Mouse (Mus musculus) kidney, embryonic 15.5 days (tissue): ENCODE results near the gene Olfr1132. TPM values are rescaled to one million over a fixed set of nuclear protein-coding genes. Genes with fewer than 3 reads are reported as not detected.
"Not testable (repeated sequence)": the region's sequence is repeated elsewhere in the genome, so short reads cannot be mapped to it uniquely, and the experiment has no call there.

ENCODE experiments used
- ATAC-seq: fragments of 200-750 bp; cut with Nextera tagmentation; replicated peaks from 2 replicates; pipeline ENCODE4 v1.8.0; 2017; ENCODE audit warnings: moderate TSS enrichment; ENCODE audit not compliant: low FRiP score
- H3K27ac ChIP-seq: fragments of 300-500 bp; sonication (generic); 2 replicates; pipeline ENCODE4 v1.5.1; 2015; ENCODE audit warnings: mild to moderate bottlenecking, inconsistent platforms
- H3K27me3 ChIP-seq: fragments of 300-500 bp; sonication (generic); 2 replicates; pipeline ENCODE4 v1.6.1; 2015; ENCODE audit warnings: inconsistent platforms
- H3K36me3 ChIP-seq: fragments of 300-500 bp; sonication (generic); 2 replicates; pipeline ENCODE4 v1.6.1; 2015; ENCODE audit warnings: inconsistent platforms
- H3K4me1 ChIP-seq: fragments of 300-500 bp; sonication (generic); 2 replicates; pipeline ENCODE4 v1.6.1; 2015; ENCODE audit warnings: inconsistent platforms
- H3K4me2 ChIP-seq: fragments of 300-500 bp; sonication (generic); 2 replicates; pipeline ENCODE4 v1.6.1; 2015; ENCODE audit warnings: moderate library complexity, mild to moderate bottlenecking, inconsistent platforms
- H3K4me3 ChIP-seq: fragments of 300-500 bp; sonication (generic); replicated peaks from 2 replicates; pipeline ENCODE4 v1.5.1; 2015; ENCODE audit warnings: mild to moderate bottlenecking, inconsistent platforms
- H3K9ac ChIP-seq: fragments of 300-500 bp; sonication (generic); 2 replicates; pipeline ENCODE4 v1.6.1; 2015; ENCODE audit warnings: mild to moderate bottlenecking, inconsistent platforms
- H3K9me3 ChIP-seq: fragments of 300-500 bp; sonication (generic); replicated peaks from 2 replicates; pipeline ENCODE4 v1.6.1; 2016; ENCODE audit warnings: inconsistent platforms
- WGBS: fragments of 180-500 bp; shearing (Covaris S2); methylation state at CpG from one replicate; pipeline ENCODE4 v1.1.7; 2015; ENCODE audit warnings: mixed read lengths; 5-methylcytosine and 5-hydroxymethylcytosine counted together
- polyA plus RNA-seq: library from polyadenylated mRNA; unstranded; fragments of >200 nt; fragmentation: Nextera tagmentation; extraction: Ambion mirVana; gene quantifications from 2 replicates; pipeline ENCODE4 v1.2.1, GENCODE M21; 2015

The Olfr1132 gene
- polyA plus RNA-seq = not detected in 2 replicates

DNA sequence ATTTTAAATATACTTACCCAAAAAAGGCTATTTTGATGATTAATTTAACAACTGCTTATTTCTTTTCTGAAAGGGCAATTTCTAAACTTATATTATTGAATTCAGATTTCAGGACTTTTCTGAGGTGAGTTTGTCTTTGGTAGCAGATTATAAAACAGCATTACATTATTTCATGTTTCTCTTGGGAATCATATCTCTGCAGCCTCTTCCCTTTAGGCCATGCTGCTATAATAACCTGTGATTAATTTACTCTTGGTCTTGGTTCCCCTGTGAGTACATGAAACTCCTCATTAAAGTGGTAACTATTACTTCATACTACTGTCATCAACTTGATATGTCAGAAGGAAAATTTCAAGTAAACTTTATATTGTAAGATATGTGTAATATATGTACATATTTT is at the start of gene Olfr1132:
Gene Olfr1132, minus strand, starts transcription at position 101 of the 400 bp plus-strand sequence.
- H3K27me3 ChIP-seq = no peaks in the 10 kb centered on the region
- no peak within 1 kb of the TSS for H3K4me3 ChIP-seq
- no peaks in the 10 kb centered on the region for H3K36me3 ChIP-seq
- no peak within 1 kb of the TSS for H3K4me2 ChIP-seq
- H3K9me3 ChIP-seq = no peaks in the 10 kb centered on the region
- no peak for ATAC-seq
- no peak within 1 kb of the TSS for H3K27ac ChIP-seq
- no peaks in the 10 kb centered on the region for H3K4me1 ChIP-seq
- no peak within 1 kb of the TSS for H3K9ac ChIP-seq

DNA sequence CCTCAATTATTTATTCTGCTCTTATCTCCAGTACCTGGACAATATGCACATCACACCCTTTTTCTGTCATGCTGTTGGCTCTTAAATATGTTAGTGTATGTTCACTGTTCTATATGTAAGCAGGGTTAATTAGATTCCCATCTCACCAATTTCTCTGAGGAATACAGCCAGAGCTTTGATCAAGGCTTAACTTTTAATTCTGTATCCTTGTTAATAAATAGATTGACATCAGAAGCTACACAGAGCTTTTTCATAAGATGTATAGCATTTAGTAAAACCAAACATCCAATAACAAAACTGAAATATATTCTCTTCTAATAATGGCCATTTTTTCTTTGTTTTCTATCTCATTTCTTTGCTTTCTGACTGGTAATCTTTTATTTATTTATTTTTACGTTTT is 36.2 kb upstream of the Olfr1132 start, which contains the start of gene Olfr1135:
Gene Olfr1135, minus strand, starts transcription at position 101 of the 400 bp plus-strand sequence.
- Histone ChIP-seq H3K9me3 (no peaks in the 10 kb centered on the region), H3K27me3 (no peaks in the 10 kb centered on the region), H3K36me3 (no peaks in the 10 kb centered on the region), H3K4me1 (no peaks in the 10 kb centered on the region), H3K4me3 (no peak within 1 kb of the TSS), H3K9ac (no peak within 1 kb of the TSS), H3K4me2 (no peak within 1 kb of the TSS), H3K27ac (no peak within 1 kb of the TSS)
- ATAC-seq = no peak
- WGBS = 12% methylated on average over 1 of the region's 1 CpGs

DNA sequence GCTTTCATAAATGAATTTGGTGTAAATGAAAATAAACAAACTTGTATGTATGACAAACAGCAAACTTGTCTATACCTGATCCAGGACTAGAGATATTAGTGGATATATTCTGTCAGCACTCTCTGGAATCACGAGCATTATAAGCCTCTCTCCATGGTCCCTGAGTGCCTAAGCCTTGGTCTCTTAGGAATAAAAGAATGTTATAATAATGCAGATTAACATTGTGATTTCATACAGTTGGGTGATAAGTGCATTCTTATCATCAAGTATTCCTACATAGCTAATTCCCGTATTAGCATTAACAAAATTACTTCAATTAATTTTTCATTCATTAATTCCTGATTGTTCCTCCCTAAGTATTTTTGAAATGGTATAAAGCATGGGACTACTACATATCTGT is 21.0 kb upstream of the Olfr1132 start, which contains the start of gene Olfr1134:
Gene Olfr1134, minus strand, starts transcription at position 101 of the 400 bp plus-strand sequence.
- ATAC-seq = no peak
- Histone ChIP-seq H3K9me3 (no peaks in the 10 kb centered on the region), H3K4me3 (no peak within 1 kb of the TSS), H3K4me2 (no peak within 1 kb of the TSS), H3K9ac (no peak within 1 kb of the TSS), H3K27ac (no peak within 1 kb of the TSS), H3K36me3 (no peaks in the 10 kb centered on the region), H3K4me1 (no peaks in the 10 kb centered on the region), H3K27me3 (no peaks in the 10 kb centered on the region)
- 90% methylated on average over 2 of the region's 2 CpGs for WGBS

DNA sequence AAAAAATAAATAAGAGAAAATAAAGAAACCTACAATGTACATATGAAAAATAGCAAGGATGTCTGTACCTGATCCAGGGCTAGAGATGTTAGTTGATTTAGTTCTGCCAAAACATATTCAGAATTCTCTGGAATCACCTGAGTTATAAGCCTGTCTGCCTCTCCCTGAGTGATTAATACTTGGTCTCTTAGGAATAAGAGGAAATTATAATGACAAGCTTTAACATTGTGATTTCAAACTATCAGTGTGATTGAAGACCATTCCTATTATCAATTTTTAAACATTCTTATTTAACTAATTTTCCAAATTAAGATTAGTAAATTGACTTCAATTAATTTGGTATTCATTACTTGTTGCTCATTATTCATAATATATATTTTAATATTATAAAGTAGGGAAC is 9.9 kb upstream of the Olfr1132 start, which contains the start of gene Olfr1133:
Gene Olfr1133, minus strand, starts transcription at position 101 of the 400 bp plus-strand sequence.
- Histone ChIP-seq H3K9me3 (no peaks in the 10 kb centered on the region), H3K27me3 (no peaks in the 10 kb centered on the region), H3K4me2 (no peak within 1 kb of the TSS), H3K4me1 (no peaks in the 10 kb centered on the region), H3K9ac (no peak within 1 kb of the TSS), H3K4me3 (no peak within 1 kb of the TSS), H3K27ac (no peak within 1 kb of the TSS), H3K36me3 (no peaks in the 10 kb centered on the region)
- no peak for ATAC-seq

DNA sequence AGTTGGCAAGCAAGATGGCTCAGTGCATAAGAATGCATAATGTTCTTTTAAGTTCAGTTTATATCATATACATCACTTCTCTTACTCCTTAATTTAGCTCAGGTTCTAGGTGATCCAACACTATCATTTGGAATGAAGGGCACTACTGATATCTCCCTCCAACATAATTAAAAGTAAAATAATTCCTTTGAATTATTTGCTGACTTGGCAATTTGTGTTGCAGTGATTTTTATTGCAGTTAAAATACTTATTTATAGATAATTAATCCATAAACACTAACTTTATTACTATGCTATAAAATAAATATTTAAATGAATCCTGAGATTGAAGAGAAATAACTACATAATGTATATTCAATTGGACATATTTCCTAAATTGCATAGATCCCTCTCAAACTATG is 5.1 kb upstream of the Olfr1132 start:
- H3K4me3 ChIP-seq = no peak overlapping the region
- no peaks in the 10 kb centered on the region for H3K9me3 ChIP-seq
- ATAC-seq = no peak
- H3K36me3 ChIP-seq = no peaks in the 10 kb centered on the region
- no peak overlapping the region for H3K9ac ChIP-seq
- no peak overlapping the region for H3K4me2 ChIP-seq
- no peaks in the 10 kb centered on the region for H3K27me3 ChIP-seq
- H3K4me1 ChIP-seq = no peaks in the 10 kb centered on the region
- no peak overlapping the region for H3K27ac ChIP-seq

DNA sequence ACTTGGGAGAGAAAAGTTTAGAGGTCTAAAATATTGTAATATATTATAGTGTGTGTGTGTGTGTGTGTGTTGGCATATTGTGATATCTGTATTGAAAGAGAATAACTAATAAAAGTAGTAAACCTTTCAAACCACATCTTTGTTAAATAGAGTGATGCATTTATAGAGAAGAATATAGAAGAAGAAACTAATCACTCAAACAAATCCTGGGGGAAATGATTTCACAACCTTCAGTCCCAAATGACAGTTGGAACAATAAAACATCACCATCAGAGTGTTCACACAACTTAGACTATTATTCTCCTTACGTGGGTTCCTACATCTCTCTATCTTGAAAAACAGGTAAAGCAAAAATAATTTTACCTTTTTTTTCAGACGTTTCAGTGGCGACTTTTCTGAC is 10.5 kb downstream of the Olfr1132 start, which contains the start of gene Olfr1131:
Gene Olfr1131, plus strand, starts transcription at position 301 of the 400 bp plus-strand sequence.
- Histone ChIP-seq H3K4me1 (no peaks in the 10 kb centered on the region), H3K9me3 (no peaks in the 10 kb centered on the region), H3K36me3 (no peaks in the 10 kb centered on the region), H3K27me3 (no peaks in the 10 kb centered on the region), H3K9ac (no peak within 1 kb of the TSS), H3K27ac (no peak within 1 kb of the TSS), H3K4me2 (no peak within 1 kb of the TSS), H3K4me3 (no peak within 1 kb of the TSS)
- no peak for ATAC-seq
- 72% methylated on average over 3 of the region's 3 CpGs for WGBS

DNA sequence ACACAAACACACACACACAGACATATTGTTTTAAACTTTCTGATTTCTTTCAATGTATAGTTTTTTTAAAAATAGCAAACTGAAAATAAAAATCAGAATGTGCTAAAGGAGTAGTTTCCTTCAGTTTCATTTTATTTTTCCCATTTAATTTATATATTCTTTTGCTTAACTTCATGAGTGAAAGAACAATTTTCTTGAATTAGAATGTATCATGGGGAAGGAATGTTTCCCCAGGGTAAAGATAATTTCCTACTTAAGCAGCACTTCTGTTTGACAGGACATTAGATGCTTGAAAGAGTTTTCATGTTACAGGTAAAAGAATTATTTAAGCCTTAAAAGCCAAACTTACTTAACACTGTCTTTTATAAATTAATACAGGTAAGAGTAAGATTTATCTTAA is 31.4 kb downstream of the Olfr1132 start, which contains the start of gene Olfr1130:
Gene Olfr1130, plus strand, starts transcription at position 301 of the 400 bp plus-strand sequence.
- H3K9ac ChIP-seq, ATAC-seq, H3K4me2 ChIP-seq: not testable (repeated sequence)

More for the DNA sequence above, 31.4 kb downstream of the Olfr1132 start, which contains the start of gene Olfr1130:
- not testable (repeated sequence) for H3K4me3 ChIP-seq, H3K36me3 ChIP-seq, H3K27ac ChIP-seq, H3K9me3 ChIP-seq, H3K4me1 ChIP-seq, H3K27me3 ChIP-seq

Other genes starting within 250 kb of the Olfr1132 start
- gene Olfr1123, start 220.9 kb downstream of the Olfr1132 start, polyA plus RNA-seq = not detected in 2 replicates
- gene Olfr1124, start 207.3 kb downstream of the Olfr1132 start, polyA plus RNA-seq = 0.06 and 0.08 TPM in 2 replicates
- gene Olfr1126, start 183.6 kb downstream of the Olfr1132 start, polyA plus RNA-seq = not detected in 2 replicates
- gene Pramel7, start 140.4 kb downstream of the Olfr1132 start, polyA plus RNA-seq = not detected in 2 replicates
- not detected in 2 replicates for gene Pramel6, start 131.0 kb downstream of the Olfr1132 start, polyA plus RNA-seq
- not detected in 2 replicates for gene Olfr153, start 105.7 kb downstream of the Olfr1132 start, polyA plus RNA-seq
- gene Olfr1128, start 92.0 kb downstream of the Olfr1132 start, polyA plus RNA-seq = not detected in 2 replicates
- not detected in 2 replicates for gene Olfr1129, start 63.6 kb downstream of the Olfr1132 start, polyA plus RNA-seq
- gene Olfr1130, start 31.3 kb downstream of the Olfr1132 start, polyA plus RNA-seq = not detected in 2 replicates
- not detected in 2 replicates for gene Olfr1131, start 10.4 kb downstream of the Olfr1132 start, polyA plus RNA-seq
- gene Olfr1133, start 9.8 kb upstream of the Olfr1132 start, polyA plus RNA-seq = not detected in 2 replicates
- not detected in 2 replicates for gene Olfr1134, start 20.9 kb upstream of the Olfr1132 start, polyA plus RNA-seq
- gene Olfr1135, start 36.1 kb upstream of the Olfr1132 start, polyA plus RNA-seq = not detected in 2 replicates
- not detected in 2 replicates for gene Olfr1136, start 56.4 kb upstream of the Olfr1132 start, polyA plus RNA-seq
- gene Olfr1137, start 75.6 kb upstream of the Olfr1132 start, polyA plus RNA-seq = not detected in 2 replicates
- gene Olfr1138, start 102.4 kb upstream of the Olfr1132 start, polyA plus RNA-seq = not detected in 2 replicates
- gene Olfr1140, start 106.2 kb upstream of the Olfr1132 start, polyA plus RNA-seq = not detected in 2 replicates
- gene Olfr1141, start 116.5 kb upstream of the Olfr1132 start, polyA plus RNA-seq = not detected in 2 replicates
- gene Olfr152, start 141.9 kb upstream of the Olfr1132 start, polyA plus RNA-seq = not detected in 2 replicates
- not detected in 2 replicates for gene Olfr1143, start 163.1 kb upstream of the Olfr1132 start, polyA plus RNA-seq
- gene Olfr1145, start 172.3 kb upstream of the Olfr1132 start, polyA plus RNA-seq = not detected in 2 replicates
- not detected in 2 replicates for gene Olfr1148, start 193.0 kb upstream of the Olfr1132 start, polyA plus RNA-seq
- not detected in 2 replicates for gene Olfr1150-ps1, start 206.5 kb upstream of the Olfr1132 start, polyA plus RNA-seq
- gene Olfr1151, start 218.3 kb upstream of the Olfr1132 start, polyA plus RNA-seq = not detected in 2 replicates
- not detected in 2 replicates for gene Olfr1152, start 229.0 kb upstream of the Olfr1132 start, polyA plus RNA-seq